Mouse (Mus musculus) neural tube, embryonic 11.5 days (tissue): ENCODE results near the gene Krtap5-4. TPM values are rescaled to one million over a fixed set of nuclear protein-coding genes. Genes with fewer than 3 reads are reported as not detected.
"Not testable (repeated sequence)": the region's sequence is repeated elsewhere in the genome, so short reads cannot be mapped to it uniquely, and the experiment has no call there.

ENCODE experiments used
- ATAC-seq: fragments of 200-750 bp; cut with Nextera tagmentation; 2 replicates; pipeline ENCODE4 v1.8.0; 2017; ENCODE audit warnings: moderate number of reproducible peaks, mild to moderate bottlenecking, moderate TSS enrichment, moderate library complexity; ENCODE audit not compliant: insufficient read depth, low FRiP score, low TSS enrichment
- DNase-seq: peaks from one replicate; pipeline ENCODE4 v3.0.0-alpha.2; 2015; ENCODE audit warnings: low spot score
- H3K27ac ChIP-seq: fragments of 300-500 bp; sonication (generic); 2 replicates; pipeline ENCODE4 v1.5.1; 2014; ENCODE audit warnings: low read depth, mild to moderate bottlenecking, low read length
- H3K27me3 ChIP-seq: fragments of 300-500 bp; sonication (generic); 2 replicates; pipeline ENCODE4 v1.6.1; 2014; ENCODE audit warnings: mild to moderate bottlenecking, low read length, mixed read lengths; ENCODE audit not compliant: control insufficient read depth, insufficient read depth
- H3K36me3 ChIP-seq: fragments of 300-500 bp; sonication (generic); 2 replicates; pipeline ENCODE4 v1.6.1; 2014; ENCODE audit warnings: mild to moderate bottlenecking, low read length, moderate library complexity, mixed read lengths; ENCODE audit not compliant: control insufficient read depth, insufficient read depth
- H3K4me1 ChIP-seq: fragments of 300-500 bp; sonication (generic); 2 replicates; pipeline ENCODE4 v1.6.1; 2014; ENCODE audit warnings: low read length, mixed read lengths; ENCODE audit not compliant: control insufficient read depth, insufficient read depth
- H3K4me2 ChIP-seq: fragments of 300-500 bp; sonication (generic); 2 replicates; pipeline ENCODE4 v1.6.1; 2014; ENCODE audit warnings: low read depth, mild to moderate bottlenecking, moderate library complexity
- H3K4me3 ChIP-seq: fragments of 300-500 bp; sonication (generic); 2 replicates; pipeline ENCODE4 v1.5.1; 2014; ENCODE audit warnings: low read depth, low read length
- H3K9ac ChIP-seq: fragments of 300-500 bp; sonication (generic); 2 replicates; pipeline ENCODE4 v1.6.1; 2014; ENCODE audit warnings: mild to moderate bottlenecking, low read length
- H3K9me3 ChIP-seq: fragments of 300-500 bp; sonication (generic); 2 replicates; pipeline ENCODE4 v1.6.1; 2016; ENCODE audit warnings: low read length; ENCODE audit not compliant: control insufficient read depth
- WGBS: fragments of 180-500 bp; shearing (Covaris S2); extraction: QIAGEN DNeasy Blood & Tissue Kit; methylation state at CpG from one replicate; pipeline ENCODE4 v1.1.7; 2014; 5-methylcytosine and 5-hydroxymethylcytosine counted together
- polyA plus RNA-seq: library from polyadenylated mRNA; unstranded; fragments of >200 nt; fragmentation: Nextera tagmentation; extraction: Ambion mirVana; gene quantifications from 2 replicates; pipeline ENCODE4 v1.2.1, GENCODE M21; 2014

The Krtap5-4 gene
- polyA plus RNA-seq, 1 experiment from 2014 or later: not detected

- H3K9ac ChIP-seq: no peak overlapping the region
- no peaks in the 10 kb centered on the region for H3K27me3 ChIP-seq
- 41% methylated on average over 6 of the region's 6 CpGs for WGBS
- H3K9me3 ChIP-seq: no peaks in the 10 kb centered on the region
- ATAC-seq: no peak
- H3K27ac ChIP-seq: no peak overlapping the region
- H3K4me1 ChIP-seq: no peaks in the 10 kb centered on the region
- H3K4me3 ChIP-seq: no peak overlapping the region
- H3K4me2 ChIP-seq: no peak overlapping the region
- H3K36me3 ChIP-seq: no peaks in the 10 kb centered on the region
- peak; percentile 60 for DNase-seq
Observed at GRCm38 (mm10) chr7:142316558-142316957, 13.2 kb downstream of the Krtap5-4 start.

- H3K9ac ChIP-seq: no peak overlapping the region
- H3K36me3 ChIP-seq: no peaks in the 10 kb centered on the region
- WGBS: 66% methylated on average over 5 of the region's 5 CpGs
- H3K27ac ChIP-seq: no peak overlapping the region
- no peaks in the 10 kb centered on the region for H3K27me3 ChIP-seq
- no peak overlapping the region for H3K4me2 ChIP-seq
- no peak for ATAC-seq
- no peak for DNase-seq
- no peaks in the 10 kb centered on the region for H3K9me3 ChIP-seq
- H3K4me3 ChIP-seq: no peak overlapping the region
- no peaks in the 10 kb centered on the region for H3K4me1 ChIP-seq
Observed at GRCm38 (mm10) chr7:142317216-142317615, 13.9 kb downstream of the Krtap5-4 start.

GRCm38 (mm10) chr7:142319124-142319523, 15.8 kb downstream of the Krtap5-4 start:
- ATAC-seq (no peak), DNase-seq (no peak)
- H3K27me3 ChIP-seq: no peaks in the 10 kb centered on the region
- H3K27ac ChIP-seq: no peak overlapping the region
- H3K4me1 ChIP-seq: no peaks in the 10 kb centered on the region
- no peak overlapping the region for H3K9ac ChIP-seq
- no peak overlapping the region for H3K4me2 ChIP-seq
- H3K36me3 ChIP-seq: no peaks in the 10 kb centered on the region
- no peak overlapping the region for H3K4me3 ChIP-seq
- WGBS: 87% methylated on average over 11 of the region's 11 CpGs
- no peaks in the 10 kb centered on the region for H3K9me3 ChIP-seq

GRCm38 (mm10) chr7:142320906-142321305, 17.6 kb downstream of the Krtap5-4 start:
- no peak overlapping the region for H3K27ac ChIP-seq

GRCm38 (mm10) chr7:142321637-142322306, 18.4 kb downstream of the Krtap5-4 start:
- not testable (repeated sequence) for H3K36me3 ChIP-seq, H3K4me1 ChIP-seq, DNase-seq, H3K4me2 ChIP-seq, H3K9ac ChIP-seq, ATAC-seq, H3K9me3 ChIP-seq, H3K4me3 ChIP-seq, H3K27me3 ChIP-seq, H3K27ac ChIP-seq
- 59% methylated on average over 2 of the region's 10 CpGs for WGBS

More at GRCm38 (mm10) chr7:142320906-142321305, 17.6 kb downstream of the Krtap5-4 start:
- Histone ChIP-seq H3K9me3 (no peaks in the 10 kb centered on the region), H3K4me1 (no peaks in the 10 kb centered on the region), H3K36me3 (no peaks in the 10 kb centered on the region), H3K27me3 (no peaks in the 10 kb centered on the region), H3K4me2 (no peak overlapping the region), H3K9ac (no peak overlapping the region), H3K4me3 (no peak overlapping the region)
- ATAC-seq (no peak), DNase-seq (no peak)
- 35% methylated on average over 2 of the region's 2 CpGs for WGBS

GRCm38 (mm10) chr7:142322641-142323040, 19.3 kb downstream of the Krtap5-4 start:
- Histone ChIP-seq H3K9ac (no peak overlapping the region), H3K4me3 (no peak overlapping the region), H3K36me3 (no peaks in the 10 kb centered on the region), H3K27ac (no peak overlapping the region), H3K4me1 (no peaks in the 10 kb centered on the region), H3K27me3 (no peaks in the 10 kb centered on the region), H3K4me2 (no peak overlapping the region), H3K9me3 (no peaks in the 10 kb centered on the region)
- 91% methylated on average over 6 of the region's 6 CpGs for WGBS
- DNase-seq (no peak), ATAC-seq (no peak)

GRCm38 (mm10) chr7:142323396-142324117, 20.2 kb downstream of the Krtap5-4 start:
- Histone ChIP-seq H3K9me3 (no peaks in the 10 kb centered on the region), H3K4me1 (no peaks in the 10 kb centered on the region), H3K4me3 (no peak overlapping the region), H3K27ac (no peak overlapping the region), H3K36me3 (no peaks in the 10 kb centered on the region), H3K9ac (no peak overlapping the region), H3K4me2 (no peak overlapping the region), H3K27me3 (no peaks in the 10 kb centered on the region)
- 87% methylated on average over 12 of the region's 12 CpGs for WGBS
- DNase-seq: no peak
- ATAC-seq: no peak

- ATAC-seq (no peak), DNase-seq (no peak)
- Histone ChIP-seq H3K4me3 (no peak overlapping the region), H3K9ac (no peak overlapping the region), H3K27ac (no peak overlapping the region), H3K9me3 (no peaks in the 10 kb centered on the region), H3K36me3 (no peaks in the 10 kb centered on the region), H3K4me1 (no peaks in the 10 kb centered on the region), H3K27me3 (no peaks in the 10 kb centered on the region), H3K4me2 (no peak overlapping the region)
- 67% methylated on average over 9 of the region's 9 CpGs for WGBS
Observed at GRCm38 (mm10) chr7:142326714-142327445, 23.5 kb downstream of the Krtap5-4 start.
